Mouse (Mus musculus): ENCODE data around the gene Ide.

DNA sequence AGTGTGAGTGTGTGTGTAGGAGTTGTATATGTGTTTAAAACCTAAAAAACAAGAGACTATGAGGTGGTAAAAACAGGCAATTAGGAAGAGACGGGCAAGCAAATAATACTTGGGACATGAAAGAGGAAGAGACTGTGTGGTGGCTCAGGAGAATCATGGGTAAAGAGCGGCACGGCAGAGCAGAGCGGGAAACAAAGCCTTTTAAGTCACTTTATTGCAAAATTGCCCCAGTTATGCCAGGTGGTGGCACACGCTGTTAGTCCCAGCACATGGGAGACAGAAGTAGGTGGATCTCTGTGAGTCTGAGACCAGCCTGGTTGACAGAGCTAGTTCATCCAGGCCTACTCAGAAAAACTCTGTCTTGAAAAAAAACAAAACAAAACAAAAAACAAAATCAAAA, 32.7 kb upstream of the Ide start:
- no peak for TF ChIP-seq POLR2A (IDR thresholded peaks at IDR 0.05; ENCODE audit: insufficient read depth, low read depth, low read length)
- TF ChIP-seq CTCF (IDR thresholded peaks at IDR 0.05), result no peak
- no peak for TF ChIP-seq EP300 (IDR thresholded peaks at IDR 0.05; ENCODE audit: insufficient read depth, low read depth, low read length)

Measured in heart, adult 2 months (tissue).